Mouse (Mus musculus): ENCODE results near the gene Ercc6.
A peak's percentile ranks its signal among the peaks of the same experiment; 100 is the strongest.

Ercc6 gene

GRCm38 (mm10) chr14:32513336-32514032 lies at the start of gene Ercc6:
Ercc6 (plus strand) TSS chr14:32513521.
- ATAC-seq (ENCODE audit: low TSS enrichment): peak; percentile 93

GRCm38 (mm10) chr14:32464601-32465505 lies 48.5 kb upstream of the Ercc6 start, which contains the start of gene Slc18a3:
Slc18a3 (minus strand) TSS chr14:32464850.
- ATAC-seq (ENCODE audit: low TSS enrichment): no peak

- ATAC-seq (ENCODE audit: low TSS enrichment): no peak
These were observed 47.8 kb upstream of the Ercc6 start for GRCm38 (mm10) chr14:32465506-32465870.

GRCm38 (mm10) chr14:32465889-32466288 lies 47.4 kb upstream of the Ercc6 start, which contains the start of gene Chat:
Chat (minus strand) TSS chr14:32465989.
- ATAC-seq (ENCODE audit: low TSS enrichment): no peak

GRCm38 (mm10) chr14:32467606-32468005 lies 45.7 kb upstream of the Ercc6 start:
- ATAC-seq (ENCODE audit: low TSS enrichment): no peak

GRCm38 (mm10) chr14:32472996-32473395 lies 40.3 kb upstream of the Ercc6 start:
- ATAC-seq (ENCODE audit: low TSS enrichment): peak; percentile 99

GRCm38 (mm10) chr14:32476559-32476958 lies 36.8 kb upstream of the Ercc6 start:
- no peak for ATAC-seq (ENCODE audit: low TSS enrichment)

GRCm38 (mm10) chr14:32477581-32477980 lies 35.7 kb upstream of the Ercc6 start:
- no peak for ATAC-seq (ENCODE audit: low TSS enrichment)

GRCm38 (mm10) chr14:32482061-32482460 lies 31.3 kb upstream of the Ercc6 start:
- ATAC-seq (ENCODE audit: low TSS enrichment): peak; percentile 74

- peak; percentile 92 for ATAC-seq (ENCODE audit: low TSS enrichment)
These were observed 20.8 kb upstream of the Ercc6 start for GRCm38 (mm10) chr14:32492521-32492920.

GRCm38 (mm10) chr14:32496115-32496850 lies 17.0 kb upstream of the Ercc6 start:
- ATAC-seq (ENCODE audit: low TSS enrichment): no peak

- no peak for ATAC-seq (ENCODE audit: low TSS enrichment)
These were observed 12.0 kb upstream of the Ercc6 start for GRCm38 (mm10) chr14:32501303-32501702.

- ATAC-seq (ENCODE audit: low TSS enrichment): no peak
These were observed 10.3 kb upstream of the Ercc6 start for GRCm38 (mm10) chr14:32502764-32503688.

- no peak for ATAC-seq (ENCODE audit: low TSS enrichment)
These were observed 9.4 kb upstream of the Ercc6 start for GRCm38 (mm10) chr14:32503897-32504296.

- ATAC-seq (ENCODE audit: low TSS enrichment): no peak
These were observed 7.0 kb upstream of the Ercc6 start for GRCm38 (mm10) chr14:32506329-32506728.

GRCm38 (mm10) chr14:32507216-32507615 lies 6.1 kb upstream of the Ercc6 start:
- no peak for ATAC-seq (ENCODE audit: low TSS enrichment)

- ATAC-seq (ENCODE audit: low TSS enrichment): no peak
These were observed 5.1 kb upstream of the Ercc6 start for GRCm38 (mm10) chr14:32508105-32508835.

- no peak for ATAC-seq (ENCODE audit: low TSS enrichment)
These were observed 3.8 kb upstream of the Ercc6 start for GRCm38 (mm10) chr14:32509443-32509961.

GRCm38 (mm10) chr14:32512912-32513311 lies 409 bp upstream of the Ercc6 start:
- no peak for ATAC-seq (ENCODE audit: low TSS enrichment)

GRCm38 (mm10) chr14:32516086-32516485 lies 2.8 kb downstream of the Ercc6 start:
- no peak for ATAC-seq (ENCODE audit: low TSS enrichment)

Measured in frontal cortex, adult (tissue).